Mouse (Mus musculus): ENCODE data around the gene Apobr. TPM values are rescaled to one million over a fixed set of nuclear protein-coding genes. Genes with fewer than 3 reads are reported as not detected.

Apobr gene
- polyA plus RNA-seq, 1 experiment from 2014 or later = 0.77 TPM

DNA sequence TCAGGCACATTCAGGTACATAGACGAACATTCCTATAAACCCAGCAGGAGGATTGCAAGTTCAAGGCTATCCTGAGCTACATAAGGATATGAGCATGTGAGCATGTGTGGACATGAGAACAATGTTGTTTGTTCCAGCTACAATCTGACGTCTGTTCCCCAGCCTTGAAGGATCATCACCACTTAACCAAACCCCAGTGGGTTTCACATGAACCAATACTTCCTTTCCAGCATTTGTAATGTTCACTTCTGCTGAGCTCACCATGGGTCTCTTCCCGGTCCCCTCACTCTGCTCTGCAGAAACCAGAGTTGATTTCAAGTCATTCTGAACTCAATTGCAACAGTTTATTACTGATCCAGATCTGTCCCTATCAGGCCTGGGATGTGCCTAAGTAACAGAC lies 17.9 kb downstream of the Apobr start:
- Histone ChIP-seq H3K4me2 (no peak overlapping the region), H3K27me3 (replicated peaks) (0 out of 2 replicates have a peak, but pooled peaks cover 4% of the 10 kb centered on the region), H3K9me3 (replicated peaks) (no peaks in the 10 kb centered on the region), H3K4me3 (no peak overlapping the region), H3K4me1 (peaks cover 2% of the 10 kb centered on the region; the same call in 1 of the 2 replicates), H3K36me3 (no peaks in the 10 kb centered on the region), H3K9ac (no peak overlapping the region), H3K27ac (no peak overlapping the region)
- ATAC-seq = no peak
- 57% methylated on average over 3 of the region's 3 CpGs for WGBS (ENCODE audit: insufficient replicate concordance)

DNA sequence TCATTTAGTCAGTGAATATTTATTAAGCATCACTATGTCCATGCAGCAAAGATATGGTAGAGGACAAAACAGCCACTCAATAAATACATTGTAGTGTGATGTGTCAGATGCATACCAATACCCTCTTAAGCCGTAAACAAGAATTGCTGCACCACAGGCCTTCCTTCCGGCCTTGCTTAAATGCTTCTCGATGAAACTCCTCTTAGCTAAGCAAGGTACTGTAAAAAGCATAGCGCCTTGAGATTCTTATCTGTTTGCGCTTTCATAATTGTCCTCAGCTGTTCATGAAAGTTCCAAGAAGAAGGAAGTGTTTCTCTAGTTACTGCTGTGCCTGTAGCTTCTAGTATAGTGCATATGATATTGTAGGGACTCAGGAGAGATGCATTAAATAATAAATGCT lies 21.9 kb downstream of the Apobr start:
- Histone ChIP-seq H3K27ac (no peak overlapping the region), H3K9me3 (replicated peaks) (no peaks in the 10 kb centered on the region), H3K4me1 (peaks cover 7% of the 10 kb centered on the region; the same call in 1 of the 2 replicates), H3K36me3 (no peaks in the 10 kb centered on the region), H3K27me3 (replicated peaks) (0 out of 2 replicates have a peak, but pooled peaks cover 4% of the 10 kb centered on the region), H3K4me2 (no peak overlapping the region), H3K4me3 (no peak overlapping the region), H3K9ac (no peak overlapping the region)
- WGBS (ENCODE audit: insufficient replicate concordance) = 68% methylated on average over 5 of the region's 5 CpGs
- ATAC-seq = no peak

DNA sequence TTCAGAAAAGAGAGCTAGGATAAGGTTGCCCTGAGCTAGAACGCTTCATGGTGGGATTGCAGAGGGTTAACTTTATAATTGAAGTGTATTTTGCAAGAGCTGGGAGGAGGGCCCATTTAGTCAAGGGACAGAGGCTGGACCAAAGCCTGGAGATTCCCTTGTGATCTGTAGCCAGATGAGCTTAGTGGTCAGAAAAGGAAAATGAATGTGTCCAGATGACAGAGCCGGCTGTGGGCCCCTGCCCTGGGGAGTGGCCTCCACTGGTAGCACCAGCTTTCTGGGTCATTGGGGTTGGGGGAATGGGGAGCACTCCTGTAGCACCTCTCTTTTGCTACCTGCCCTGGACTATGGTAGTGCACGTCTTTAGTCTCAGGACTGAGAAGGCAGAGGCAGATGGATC lies 22.3 kb downstream of the Apobr start:
- 70% methylated on average over 3 of the region's 3 CpGs for WGBS (ENCODE audit: insufficient replicate concordance)
- Histone ChIP-seq H3K9me3 (replicated peaks) (no peaks in the 10 kb centered on the region), H3K4me2 (no peak overlapping the region)

DNA sequence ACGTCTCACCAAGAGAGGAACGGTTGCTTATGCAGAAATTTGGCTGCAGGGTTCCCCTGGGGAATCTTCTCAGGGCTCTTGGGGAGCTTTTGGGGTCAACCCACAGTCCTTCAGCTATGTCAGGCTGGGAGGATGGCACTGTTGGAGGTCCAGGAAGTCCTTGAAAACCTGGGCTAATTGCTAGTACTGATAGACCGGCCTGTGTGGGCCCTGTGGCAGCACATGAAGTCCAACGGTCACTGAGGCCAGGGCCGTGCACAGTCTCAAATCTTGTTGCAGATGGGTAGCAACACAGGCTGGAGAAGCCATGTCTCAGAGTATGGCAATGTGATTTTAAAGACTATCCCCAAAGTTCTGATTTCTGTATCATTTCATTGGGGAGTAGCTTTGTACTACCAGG lies 23.1 kb downstream of the Apobr start:
- ATAC-seq = no peak
- Histone ChIP-seq H3K36me3 (no peaks in the 10 kb centered on the region), H3K27ac (no peak overlapping the region), H3K9me3 (replicated peaks) (no peaks in the 10 kb centered on the region), H3K9ac (no peak overlapping the region), H3K4me3 (no peak overlapping the region), H3K27me3 (replicated peaks) (no peaks in the 10 kb centered on the region), H3K4me2 (no peak overlapping the region), H3K4me1 (0 out of 2 replicates have a peak, but pooled peaks cover 7% of the 10 kb centered on the region)
- WGBS (ENCODE audit: insufficient replicate concordance) = 72% methylated on average over 5 of the region's 5 CpGs

More for the DNA sequence above, 22.3 kb downstream of the Apobr start:
- Histone ChIP-seq H3K36me3 (no peaks in the 10 kb centered on the region), H3K27ac (no peak overlapping the region), H3K27me3 (replicated peaks) (0 out of 2 replicates have a peak, but pooled peaks cover 4% of the 10 kb centered on the region), H3K4me1 (peaks cover 7% of the 10 kb centered on the region; the same call in 1 of the 2 replicates), H3K4me3 (no peak overlapping the region), H3K9ac (no peak overlapping the region)
- no peak for ATAC-seq

DNA sequence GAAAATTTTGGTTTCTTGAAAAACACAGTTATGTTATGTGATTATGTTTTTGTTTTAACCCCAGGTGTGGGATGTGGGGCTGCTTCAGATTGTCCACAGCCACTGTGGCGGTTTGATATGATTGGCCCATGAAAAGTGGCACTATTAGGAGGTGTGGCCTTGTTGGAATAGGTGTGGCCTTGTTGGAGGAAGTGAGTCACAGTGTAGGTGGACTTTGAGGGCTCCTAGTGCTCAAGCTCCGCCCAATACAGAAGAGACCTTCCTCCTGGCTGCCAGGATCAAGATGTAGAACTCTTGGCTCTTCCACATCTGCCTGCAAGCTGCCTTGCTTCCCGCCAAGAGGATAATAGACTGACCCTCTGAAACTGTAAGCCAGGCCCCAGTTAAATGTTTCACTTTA lies 28.0 kb downstream of the Apobr start:
- Histone ChIP-seq H3K27ac (no peak overlapping the region), H3K27me3 (replicated peaks) (no peaks in the 10 kb centered on the region), H3K4me2 (no peak overlapping the region), H3K4me1 (0 out of 2 replicates have a peak, but pooled peaks cover 4% of the 10 kb centered on the region), H3K36me3 (no peaks in the 10 kb centered on the region), H3K9me3 (replicated peaks) (no peaks in the 10 kb centered on the region), H3K4me3 (no peak overlapping the region), H3K9ac (no peak overlapping the region)
- ATAC-seq = no peak
- WGBS (ENCODE audit: insufficient replicate concordance) = 55% methylated on average over 3 of the region's 3 CpGs

DNA sequence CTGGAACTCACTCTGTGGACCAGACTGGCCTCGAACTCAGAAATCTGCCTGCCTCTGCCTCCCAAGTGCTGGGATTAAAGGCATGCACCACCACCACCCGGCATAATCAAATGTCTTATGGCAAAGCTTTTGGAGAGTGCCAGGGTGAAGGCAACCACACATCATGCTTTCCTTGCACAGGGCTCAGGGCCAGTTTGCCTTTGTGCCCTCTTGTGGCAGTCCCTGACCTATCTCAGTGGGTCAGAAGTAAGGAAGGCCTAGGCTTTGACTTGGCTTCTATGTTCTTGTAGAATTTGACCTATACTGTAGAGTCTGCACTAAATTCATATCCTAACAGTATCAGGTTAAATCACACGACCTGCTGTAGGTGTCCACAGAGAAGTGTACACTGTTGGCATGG lies 32.0 kb downstream of the Apobr start:
- 62% methylated on average over 3 of the region's 3 CpGs for WGBS (ENCODE audit: insufficient replicate concordance)
- no peak for ATAC-seq
- Histone ChIP-seq H3K27me3 (replicated peaks) (no peaks in the 10 kb centered on the region), H3K4me3 (no peak overlapping the region), H3K4me1 (peaks cover 11% of the 10 kb centered on the region), H3K9me3 (replicated peaks) (no peaks in the 10 kb centered on the region), H3K9ac (no peak overlapping the region), H3K27ac (no peak overlapping the region), H3K4me2 (no peak overlapping the region), H3K36me3 (no peaks in the 10 kb centered on the region)

DNA sequence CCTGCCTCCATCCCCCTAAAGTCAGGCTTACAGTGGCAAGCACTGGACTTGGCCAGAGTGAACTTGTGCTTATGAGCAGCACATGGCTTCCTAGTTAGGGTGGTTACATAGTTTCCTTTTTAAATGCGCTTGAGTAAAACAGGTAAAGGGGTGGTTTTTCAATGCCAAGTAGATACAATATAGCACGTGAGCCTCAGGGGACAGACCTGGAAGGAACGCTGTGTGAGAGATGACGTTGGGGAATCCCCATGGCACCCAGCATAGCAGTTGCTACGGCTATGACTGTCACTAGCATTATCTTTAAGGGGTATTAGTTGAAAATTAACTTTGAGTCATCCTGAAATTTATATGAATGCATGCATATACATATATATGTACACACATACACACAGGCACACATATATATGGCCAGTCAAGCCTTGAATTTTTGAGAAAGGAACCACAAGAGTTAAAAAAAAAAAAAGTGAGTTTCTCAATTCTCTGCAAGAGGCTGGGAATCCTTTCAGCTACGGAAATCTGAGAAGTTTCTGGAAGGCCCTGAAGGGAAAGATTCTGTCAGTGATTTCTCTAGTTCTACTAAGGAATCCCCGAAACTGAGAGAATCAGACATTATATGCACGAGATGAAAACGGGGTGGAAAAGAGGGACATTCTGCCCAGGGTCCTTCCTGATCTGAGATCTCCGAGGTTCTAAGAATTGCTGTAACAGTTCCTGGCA lies 35.0 kb downstream of the Apobr start:
- WGBS (ENCODE audit: insufficient replicate concordance) = 76% methylated on average over 10 of the region's 10 CpGs
- H3K9me3 ChIP-seq (replicated peaks) = no peaks in the 10 kb centered on the region
- H3K36me3 ChIP-seq = no peaks in the 10 kb centered on the region
- H3K4me1 ChIP-seq = peaks cover 38% of the 10 kb centered on the region
- no peak overlapping the region for H3K27ac ChIP-seq
- H3K9ac ChIP-seq = no peak overlapping the region
- no peaks in the 10 kb centered on the region for H3K27me3 ChIP-seq (replicated peaks)
- no peak overlapping the region for H3K4me2 ChIP-seq
- no peak overlapping the region for H3K4me3 ChIP-seq
- no peak for ATAC-seq

DNA sequence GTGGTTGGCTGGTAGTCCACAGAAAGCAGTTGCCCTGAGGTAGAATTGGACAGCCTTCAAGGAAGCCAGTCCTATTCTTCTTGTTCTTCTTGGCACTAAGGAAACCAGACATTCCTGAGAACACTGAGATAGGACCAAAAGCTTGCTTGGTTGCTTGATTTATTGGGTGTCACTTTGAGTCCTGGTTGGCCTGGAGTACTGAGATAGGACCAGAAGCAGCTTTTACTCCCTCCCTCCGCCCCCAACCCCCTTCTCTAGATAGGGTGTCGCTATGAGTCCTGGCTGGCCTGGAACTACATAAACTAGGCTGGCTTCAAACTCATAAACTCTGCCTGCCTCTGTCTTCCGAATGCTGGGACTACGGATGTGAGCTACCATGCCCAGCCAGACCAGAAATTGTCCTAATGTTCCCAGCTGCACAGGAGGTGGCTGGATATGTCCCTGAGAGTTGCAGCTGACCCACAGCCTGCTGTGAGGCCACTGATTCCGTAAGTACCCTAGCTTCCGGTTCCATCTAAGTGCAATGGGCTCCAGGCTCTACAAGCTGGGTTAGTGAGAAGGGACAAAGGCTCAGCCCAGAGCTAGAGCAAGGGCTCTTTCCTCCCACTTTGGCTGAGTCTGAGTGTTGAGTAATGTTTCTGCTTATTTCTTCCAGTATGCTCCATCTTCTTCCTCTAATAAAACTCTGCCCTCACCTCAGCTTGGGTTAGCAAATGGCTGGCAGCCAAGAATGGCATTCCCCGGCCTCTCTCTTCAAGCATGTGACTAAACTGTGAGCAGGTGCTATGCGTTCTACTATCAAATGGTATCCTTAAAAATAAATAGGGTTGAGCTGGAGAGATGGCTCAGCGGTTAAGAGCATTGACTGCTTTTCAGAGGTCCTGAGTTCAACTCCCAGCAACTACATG lies 37.0 kb downstream of the Apobr start:
- Histone ChIP-seq H3K4me1 (peaks cover 53% of the 10 kb centered on the region), H3K27me3 (replicated peaks) (no peaks in the 10 kb centered on the region), H3K4me3 (no peak overlapping the region), H3K9me3 (replicated peaks) (no peaks in the 10 kb centered on the region), H3K36me3 (no peaks in the 10 kb centered on the region), H3K9ac (no peak overlapping the region), H3K27ac (peak overlapping the region; percentile 39; the same call in 1 of the 2 replicates), H3K4me2 (peak overlapping the region; percentile 32; the same call in 1 of the 2 replicates)
- WGBS (ENCODE audit: insufficient replicate concordance) = 57% methylated on average over 9 of the region's 9 CpGs
- ATAC-seq = peak; percentile 78

DNA sequence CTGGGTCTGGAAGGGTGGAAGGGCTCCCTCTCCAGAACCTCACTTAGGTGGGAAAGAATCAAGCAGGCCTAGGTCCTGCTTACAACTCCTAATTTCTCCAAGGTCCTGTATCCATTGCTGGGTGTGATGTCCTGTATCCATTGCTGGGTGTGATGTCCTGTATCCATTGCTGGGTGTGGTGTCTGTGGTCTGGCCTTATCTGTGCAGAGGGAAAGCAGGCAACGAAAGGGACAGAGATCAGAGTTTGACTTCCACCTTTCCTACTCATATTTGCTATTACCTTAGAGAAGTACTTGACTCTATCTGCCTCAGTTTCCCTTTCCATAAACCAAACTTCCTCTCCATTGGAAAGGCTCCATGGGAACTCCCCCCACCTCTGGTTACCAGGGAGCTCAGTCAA lies 38.6 kb downstream of the Apobr start:
- no peaks in the 10 kb centered on the region for H3K27me3 ChIP-seq (replicated peaks)
- peaks cover 55% of the 10 kb centered on the region for H3K4me1 ChIP-seq
- H3K36me3 ChIP-seq = no peaks in the 10 kb centered on the region
- no peak overlapping the region for H3K4me3 ChIP-seq
- peak overlapping the region; percentile 4; the same call in 1 of the 2 replicates for H3K4me2 ChIP-seq
- WGBS (ENCODE audit: insufficient replicate concordance) = 23% methylated on average over 1 of the region's 1 CpGs
- no peak overlapping the region for H3K9ac ChIP-seq
- ATAC-seq = no peak
- H3K9me3 ChIP-seq (replicated peaks) = no peaks in the 10 kb centered on the region
- H3K27ac ChIP-seq = no peak overlapping the region

DNA sequence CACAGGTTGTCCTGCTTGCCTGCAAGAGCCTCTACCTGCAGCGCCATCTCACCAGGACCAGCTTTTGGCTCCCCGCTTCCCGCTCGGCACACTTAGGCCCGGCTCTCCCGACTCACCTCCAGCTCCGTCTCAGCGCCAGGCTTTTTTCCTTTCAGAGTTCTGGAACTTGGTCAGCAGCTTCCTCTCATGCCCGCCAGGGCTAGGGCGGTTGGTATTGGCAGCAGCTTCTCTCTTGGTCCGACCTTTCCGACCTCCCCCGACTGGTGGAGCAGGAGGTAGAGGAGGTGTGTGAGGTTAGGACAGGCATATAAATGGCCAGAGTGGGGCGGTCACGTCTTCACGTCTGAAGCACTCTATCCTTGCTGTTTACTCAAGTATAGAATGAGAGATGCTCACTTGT lies 40.0 kb downstream of the Apobr start:
- Histone ChIP-seq H3K4me3 (peak overlapping the region; percentile 18), H3K9ac (no peak overlapping the region), H3K9me3 (replicated peaks) (no peaks in the 10 kb centered on the region), H3K4me2 (peak overlapping the region; percentile 50), H3K27ac (no peak overlapping the region), H3K4me1 (peaks cover 57% of the 10 kb centered on the region), H3K27me3 (replicated peaks) (no peaks in the 10 kb centered on the region), H3K36me3 (no peaks in the 10 kb centered on the region)
- 67% methylated on average over 16 of the region's 16 CpGs for WGBS (ENCODE audit: insufficient replicate concordance)
- ATAC-seq = no peak

DNA sequence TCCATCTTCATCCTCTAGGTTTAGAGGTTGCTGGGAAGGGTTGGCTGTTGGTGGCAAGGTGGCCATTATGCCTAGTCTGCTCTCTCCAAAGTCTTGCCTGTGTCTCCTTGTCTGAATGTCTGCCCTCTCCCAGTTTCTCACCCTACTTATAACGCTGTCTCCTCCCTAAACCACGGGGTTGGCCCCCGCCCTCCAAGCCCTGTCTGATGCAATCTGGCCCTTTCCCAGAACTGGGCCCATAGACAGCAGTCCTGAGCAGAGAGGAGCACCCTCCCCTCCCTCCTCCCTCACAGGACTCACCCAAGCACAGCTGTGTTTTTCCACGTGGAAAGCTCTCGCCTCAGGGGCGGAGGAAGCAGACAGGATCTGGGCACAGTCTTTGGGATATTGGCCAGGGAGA lies 40.6 kb downstream of the Apobr start:
- Histone ChIP-seq H3K4me2 (peak overlapping the region; percentile 50), H3K9me3 (replicated peaks) (no peaks in the 10 kb centered on the region), H3K4me3 (peak overlapping the region; percentile 18), H3K27ac (no peak overlapping the region), H3K27me3 (replicated peaks) (no peaks in the 10 kb centered on the region), H3K9ac (peak overlapping the region; percentile 28), H3K4me1 (peaks cover 57% of the 10 kb centered on the region), H3K36me3 (no peaks in the 10 kb centered on the region)
- ATAC-seq = peak; percentile 79
- WGBS (ENCODE audit: insufficient replicate concordance) = 20% methylated on average over 6 of the region's 6 CpGs

Data from liver, embryonic 12.5 days (tissue).